Mouse (Mus musculus) left cerebral cortex, postnatal 25 days (tissue): Measurements from ENCODE around the gene Nup210. TPM values are rescaled to one million over a fixed set of nuclear protein-coding genes. Genes with fewer than 3 reads are reported as not detected.
"Not testable (repeated sequence)": the region's sequence is repeated elsewhere in the genome, so short reads cannot be mapped to it uniquely, and the experiment has no call there.

Experiments
- DNase-seq, 2 experiments: peaks; one replicate each; pipeline ENCODE4 v3.0.0; 2022; ENCODE audit warnings: low spot score in 2 of 2, mixed read lengths in 1 of 2
- intact Hi-C: fragments of 180-260 bp; cut with DNase I; formaldehyde crosslinking; loops from one replicate; pipeline ENCODE4 v1.15.1; 2025
- total RNA-seq, 2 experiments: library from RNA; stranded (reverse); gene quantifications; 2 replicates each; pipeline ENCODE4 v1.2.3; 2021

Nup210 gene
- total RNA-seq, 2 experiments from 2014 or later: 26.5 to 28.9 TPM

DNA sequence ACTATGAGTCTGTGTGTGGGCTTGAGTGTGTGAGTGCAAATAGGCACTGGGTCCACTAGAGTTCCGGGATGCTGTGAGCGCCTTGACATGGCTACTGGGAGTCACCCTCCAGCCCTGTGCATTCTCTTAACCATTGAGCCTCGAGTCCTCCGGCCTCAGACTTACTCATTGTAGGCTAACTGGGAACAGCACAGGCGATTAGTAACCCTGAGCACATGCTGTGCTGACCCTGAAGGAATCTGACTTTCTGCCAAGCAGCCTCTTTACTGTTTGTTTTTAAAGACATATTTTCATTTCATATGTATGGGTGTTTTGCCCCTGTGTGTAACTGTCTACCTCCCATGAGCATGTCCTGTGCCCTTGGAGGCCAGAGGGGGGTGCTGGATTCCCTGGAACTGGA lies 28.9 kb upstream of the Nup210 start:
- intact Hi-C loops: no loop called here
- no peak for DNase-seq

DNA sequence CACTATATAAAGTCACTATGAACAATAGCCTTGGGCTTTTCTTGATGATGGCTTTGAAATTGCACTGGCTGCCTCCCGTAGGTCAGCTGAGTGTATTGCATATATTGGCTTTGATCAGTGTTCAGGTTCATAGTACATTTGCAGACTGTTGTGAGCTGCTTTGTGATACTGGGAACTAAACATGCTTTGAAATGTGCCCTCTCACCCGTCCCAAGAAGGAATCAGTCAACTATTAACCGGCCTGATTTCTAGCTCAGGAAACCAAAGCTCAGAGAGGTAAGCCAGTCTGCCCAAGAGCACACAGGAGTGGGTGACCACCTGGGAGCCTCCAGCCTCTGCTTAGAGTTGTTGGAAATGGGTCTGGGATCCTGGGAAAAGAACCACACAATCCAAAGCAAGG lies 28.4 kb upstream of the Nup210 start:
- intact Hi-C loops: no loop called here

DNA sequence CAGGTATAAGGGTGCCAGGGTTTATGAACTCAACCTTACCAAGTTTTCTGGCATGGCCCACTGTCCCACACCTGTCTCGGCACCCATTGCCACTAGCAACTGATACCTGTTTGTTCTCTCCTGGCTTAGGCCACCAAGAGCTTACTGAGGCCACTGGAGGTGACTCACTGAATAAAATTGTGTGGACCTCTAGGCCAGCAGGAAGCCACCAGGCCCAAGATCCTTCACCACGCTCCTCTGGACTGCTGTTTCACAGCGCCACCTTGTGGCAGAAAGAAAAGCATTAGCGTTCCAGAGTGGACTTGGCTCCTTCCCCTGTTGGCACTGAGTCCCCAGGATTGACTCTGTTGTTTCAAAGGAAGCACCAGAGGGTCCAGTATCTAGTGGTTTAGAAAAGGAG lies 23.2 kb upstream of the Nup210 start:
- intact Hi-C loops: loop anchor here (1.0 to 2.0 kb wide), 2 partner anchors 80 to 321 kb away; no protein-coding TSS in a partner anchor
- DNase-seq: peak; percentile 70 to 79

More for the DNA sequence above, 28.4 kb upstream of the Nup210 start:
- no peak for DNase-seq

DNA sequence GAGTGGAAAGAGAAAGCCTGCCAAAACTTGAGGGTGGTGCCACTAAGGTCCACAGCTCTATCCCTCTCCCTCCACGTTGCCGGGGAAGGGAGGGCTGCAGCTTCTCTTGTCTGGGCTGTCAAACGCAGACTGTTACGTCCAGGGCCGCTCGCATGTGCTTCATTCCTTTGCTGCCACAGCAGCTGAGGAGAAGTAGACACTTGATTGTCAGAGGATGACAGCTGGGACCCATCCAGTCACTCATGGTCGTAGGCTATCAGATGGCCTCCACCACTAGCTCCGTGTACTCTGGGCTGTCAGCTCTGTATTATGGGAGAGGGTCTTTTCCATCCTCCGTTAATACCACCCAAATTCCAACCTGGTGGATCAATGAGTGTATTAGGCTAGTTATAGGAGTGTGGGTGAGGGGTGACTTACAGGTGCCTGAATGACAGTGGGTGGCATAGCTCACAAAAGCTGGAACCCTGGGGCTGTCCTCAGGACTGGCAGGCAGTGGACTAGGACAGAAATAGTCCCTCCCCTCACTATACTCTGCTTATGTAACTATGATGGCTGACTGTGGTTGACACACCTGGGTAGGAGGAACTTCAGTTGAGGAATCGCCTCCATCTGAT lies 20.8 kb upstream of the Nup210 start:
- DNase-seq: no peak
- intact Hi-C loops: no loop called here

DNA sequence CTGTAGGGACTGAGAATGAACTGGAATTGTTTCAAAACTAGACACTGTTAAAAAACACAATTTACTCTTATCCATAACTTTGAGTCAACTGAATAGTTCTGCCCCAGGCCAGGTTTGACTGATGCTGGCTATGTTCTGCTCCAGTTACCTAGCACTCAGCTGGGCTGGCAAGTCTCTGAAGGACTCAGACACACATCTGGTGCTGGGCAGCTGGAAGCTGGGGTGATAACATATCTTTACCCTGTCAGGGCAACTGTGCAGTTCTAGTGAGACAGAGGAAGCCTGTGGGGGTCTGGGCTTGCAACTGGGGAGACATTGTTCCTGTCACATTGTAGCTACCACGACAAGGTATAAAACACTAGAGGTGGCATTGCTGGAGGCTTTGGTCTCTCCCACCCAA lies 14.2 kb upstream of the Nup210 start:
- intact Hi-C loops: no loop called here
- DNase-seq: no peak

DNA sequence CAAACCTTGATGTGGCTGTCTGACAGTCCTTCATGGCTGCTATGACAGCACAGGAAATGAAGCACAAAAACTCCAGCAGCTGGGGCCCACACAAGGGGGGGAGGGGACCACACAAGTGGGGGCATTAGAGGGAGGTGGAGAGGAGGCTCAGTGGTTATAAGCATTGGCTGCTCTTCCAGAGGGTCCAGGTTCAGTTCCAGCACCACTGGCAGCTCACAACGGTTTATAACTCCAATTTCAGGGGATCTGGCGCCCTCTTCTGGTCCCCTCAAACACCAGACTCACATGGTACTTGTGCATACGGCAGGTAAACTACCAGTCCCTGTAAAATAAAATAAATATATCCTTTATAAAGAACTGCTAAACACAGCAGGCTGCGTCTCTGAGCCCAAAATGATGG lies 12.4 kb upstream of the Nup210 start:
- no peak for DNase-seq
- intact Hi-C loops: no loop called here

DNA sequence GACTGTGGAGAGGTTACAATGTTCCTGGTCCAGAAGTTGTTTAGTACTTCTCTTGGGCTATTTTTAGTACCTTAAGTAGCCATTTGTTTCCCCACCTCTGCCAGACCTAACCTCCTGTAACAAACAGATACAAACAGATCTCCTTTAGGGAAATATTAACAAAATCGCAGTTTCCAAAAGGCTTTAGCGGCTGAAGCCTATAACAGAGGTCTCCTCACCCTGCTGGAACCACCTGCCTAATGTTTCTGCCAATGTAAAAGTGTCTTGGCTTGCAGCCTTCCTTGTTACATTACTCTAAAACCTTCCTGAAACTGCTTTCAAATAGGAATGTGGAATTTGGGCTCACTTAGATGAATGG lies 8.6 kb upstream of the Nup210 start:
- intact Hi-C loops: no loop called here
- DNase-seq: no peak

DNA sequence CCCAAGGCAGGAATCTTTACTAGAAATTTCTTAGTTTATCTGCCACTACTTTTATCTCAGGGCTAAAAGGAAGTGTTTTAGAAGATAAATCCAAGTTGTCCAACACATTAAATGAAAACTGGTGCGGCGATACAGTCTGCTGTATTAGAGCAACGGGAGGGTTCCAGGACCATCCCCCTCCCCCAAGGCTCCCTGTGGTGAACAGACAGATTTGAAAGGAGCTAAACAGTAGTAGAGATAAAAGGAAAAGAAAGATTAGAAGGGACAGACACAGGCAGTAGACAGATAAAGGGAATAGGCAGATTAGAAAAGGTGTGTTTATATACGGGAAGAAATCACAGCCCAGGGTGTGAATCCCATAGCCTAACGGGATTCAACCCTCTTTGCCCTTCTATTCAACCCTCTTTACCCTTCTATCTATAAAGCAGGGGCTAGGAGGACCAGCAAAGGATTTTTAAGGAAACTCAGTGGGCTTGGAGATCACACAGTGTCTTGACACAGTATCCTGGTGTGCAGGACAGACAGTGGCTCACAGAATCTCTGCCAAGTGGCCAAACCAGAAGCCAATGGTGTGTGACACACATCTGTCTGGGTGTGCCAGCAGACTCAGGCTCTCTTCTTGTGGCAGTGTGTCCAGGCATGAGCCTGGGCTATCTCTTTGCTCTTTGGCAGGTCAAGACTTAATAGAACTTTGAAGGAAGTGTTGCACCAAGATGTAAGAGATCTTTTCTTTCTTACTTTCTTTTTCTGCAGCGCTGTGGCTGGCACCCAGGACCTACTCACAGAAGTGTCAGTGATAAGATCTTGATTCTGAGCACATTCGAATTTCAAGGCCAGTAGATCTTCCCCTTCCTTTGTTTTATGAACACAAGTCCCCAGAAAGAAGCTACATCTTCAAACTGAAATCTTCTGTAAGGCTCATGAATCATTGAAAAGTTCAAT lies 7.9 kb upstream of the Nup210 start:
- intact Hi-C loops: no loop called here
- no peak for DNase-seq

DNA sequence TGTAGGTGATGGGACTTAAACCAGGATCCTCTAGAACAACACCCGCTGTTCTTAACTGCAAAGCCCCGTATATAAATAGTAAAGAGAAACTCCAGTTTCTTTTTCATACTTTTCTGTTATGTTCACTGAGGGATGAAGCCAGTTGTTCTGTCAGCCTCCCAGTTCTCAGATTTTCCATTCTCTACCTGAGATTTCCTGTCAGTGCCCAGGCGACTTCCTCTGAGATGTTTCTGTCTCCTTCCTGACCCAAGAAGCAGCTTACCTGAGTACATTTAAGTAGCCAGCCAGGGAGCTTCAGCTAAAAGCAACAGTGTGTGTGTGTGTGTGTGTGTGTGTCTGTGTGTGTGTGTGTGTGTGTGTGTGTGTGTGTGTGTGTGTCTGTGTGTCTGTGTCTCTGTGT lies 6.8 kb upstream of the Nup210 start:
- no peak for DNase-seq
- intact Hi-C loops: no loop called here

DNA sequence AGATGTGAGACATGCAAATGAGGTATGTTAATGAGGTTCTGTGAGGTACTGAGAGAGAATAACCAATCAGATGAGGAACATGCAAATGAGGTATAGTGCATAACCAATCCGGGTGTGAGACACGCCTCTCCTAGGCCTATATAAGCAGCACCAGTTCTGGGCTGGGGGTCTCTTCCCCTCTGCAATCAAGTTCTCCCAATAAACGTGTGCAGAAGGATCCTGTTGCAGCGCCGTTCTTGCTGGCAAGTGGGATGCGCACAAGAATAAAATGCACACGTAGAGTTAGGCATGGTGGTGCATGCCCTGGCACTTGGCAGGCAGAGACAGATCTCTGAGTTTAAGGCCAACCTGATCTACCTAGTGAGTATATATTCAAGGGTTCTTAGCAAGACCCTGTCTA lies 4.5 kb upstream of the Nup210 start:
- DNase-seq, intact Hi-C loops: not testable (repeated sequence)

DNA sequence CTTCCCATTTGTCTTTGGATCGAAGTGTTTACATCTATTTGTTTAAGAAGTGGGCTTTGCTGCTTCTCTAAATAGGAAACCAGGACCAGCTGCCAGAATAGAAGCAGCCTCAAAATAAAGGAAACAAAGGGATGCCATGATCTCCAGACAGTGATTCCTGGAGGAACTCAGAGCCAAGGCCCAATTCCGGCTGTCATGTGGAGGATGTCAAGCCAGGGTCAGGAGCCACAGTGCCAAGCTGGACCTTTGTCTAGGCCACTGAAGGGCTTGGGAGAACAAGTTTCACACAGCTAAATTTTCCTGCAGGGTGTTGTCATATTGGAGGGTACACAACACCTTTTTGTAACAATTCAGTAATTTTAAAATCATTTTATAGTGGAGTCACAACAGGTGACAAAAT lies 3.6 kb upstream of the Nup210 start:
- DNase-seq: no peak
- intact Hi-C loops: no loop called here

DNA sequence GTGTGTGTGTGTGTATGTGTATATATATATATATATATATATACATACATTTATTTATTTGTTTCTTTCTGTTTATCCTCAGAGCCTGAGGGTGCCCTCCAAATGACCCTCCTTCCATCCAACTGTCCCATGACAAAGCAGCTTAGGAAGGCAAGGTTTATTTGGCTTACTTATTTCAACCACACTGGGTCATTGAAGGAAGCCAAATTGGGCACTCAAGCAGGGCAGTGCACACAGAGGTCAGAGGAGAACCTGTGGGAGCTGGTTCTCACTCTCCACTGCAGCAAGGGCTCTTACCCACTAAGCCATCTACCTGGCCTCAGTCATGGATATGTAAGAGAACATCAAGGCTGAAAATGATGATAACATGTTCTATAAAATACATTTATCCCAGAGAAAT lies 1.9 kb upstream of the Nup210 start:
- no peak for DNase-seq
- intact Hi-C loops: loop anchor here (5.0 to 10.0 kb wide), 2 partner anchors 126 to 514 kb away; partner anchors contain the start of gene Slc41a3

DNA sequence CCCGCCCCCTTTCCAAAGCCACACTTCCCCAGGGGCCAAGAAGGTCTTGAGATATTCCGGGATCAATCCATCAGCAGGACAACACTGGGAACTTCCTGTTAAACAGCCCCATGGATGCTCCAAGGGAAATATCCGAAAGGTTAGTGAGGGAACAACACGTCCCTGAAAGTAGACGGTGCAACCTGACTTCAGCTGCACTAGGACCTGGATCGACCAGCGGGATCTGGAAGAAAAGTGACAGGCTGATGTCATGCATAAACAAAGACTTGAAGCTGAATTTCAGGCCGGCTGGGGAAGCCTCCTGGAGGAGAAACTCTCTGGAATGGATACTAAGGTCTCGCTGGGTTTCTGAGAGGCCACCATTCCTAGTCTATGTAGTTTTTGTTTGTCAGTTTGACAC lies 520 bp upstream of the Nup210 start:
- no peak for DNase-seq
- intact Hi-C loops: loop anchor here (5.0 to 10.0 kb wide), 2 partner anchors 125 to 512 kb away; partner anchors contain the start of gene Slc41a3

DNA sequence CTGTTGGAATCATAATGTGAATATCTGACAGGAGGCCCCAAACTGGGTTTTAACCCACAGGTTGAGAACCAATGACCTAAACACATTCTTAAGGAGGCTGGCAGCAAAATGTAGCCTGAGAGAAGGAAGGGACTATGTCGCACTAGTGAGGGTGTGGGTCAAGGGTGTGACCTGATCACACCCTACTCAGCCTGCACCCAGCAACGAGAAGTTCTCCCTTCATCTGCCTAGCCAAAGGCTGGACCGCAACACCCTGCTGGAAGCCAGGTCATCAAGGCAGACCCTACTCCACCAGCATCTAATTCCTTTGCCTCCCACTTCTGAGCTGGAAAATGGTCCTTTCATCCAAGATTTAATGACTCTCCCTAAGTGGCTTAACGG lies 776 bp downstream of the Nup210 start:
- intact Hi-C loops: loop anchor here (1.0 to 10.0 kb wide), 3 partner anchors 40 to 511 kb away; partner anchors contain the start of gene Slc41a3
- DNase-seq: no peak

DNA sequence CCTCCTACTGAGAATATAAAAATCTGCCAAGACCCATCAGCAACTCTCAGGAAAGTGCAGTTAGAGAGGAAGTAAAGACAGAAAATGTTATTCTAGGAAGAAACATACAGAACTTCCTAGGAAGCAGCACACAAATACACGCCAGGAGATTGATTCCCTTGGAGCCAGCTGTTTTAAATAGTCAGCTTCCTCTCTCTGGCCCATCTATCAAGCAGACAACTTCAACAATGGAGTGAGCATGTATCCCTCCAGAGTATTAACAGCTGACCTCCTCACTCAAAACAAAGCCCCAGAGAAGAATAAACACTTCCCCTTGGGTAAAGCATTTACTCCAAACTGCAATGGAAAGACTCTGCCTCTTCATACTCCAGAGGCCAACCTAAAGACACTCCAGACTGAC lies 1.5 kb downstream of the Nup210 start:
- DNase-seq: no peak
- intact Hi-C loops: loop anchor here (5.0 to 10.0 kb wide), 2 partner anchors 123 to 510 kb away; partner anchors contain the start of gene Slc41a3

DNA sequence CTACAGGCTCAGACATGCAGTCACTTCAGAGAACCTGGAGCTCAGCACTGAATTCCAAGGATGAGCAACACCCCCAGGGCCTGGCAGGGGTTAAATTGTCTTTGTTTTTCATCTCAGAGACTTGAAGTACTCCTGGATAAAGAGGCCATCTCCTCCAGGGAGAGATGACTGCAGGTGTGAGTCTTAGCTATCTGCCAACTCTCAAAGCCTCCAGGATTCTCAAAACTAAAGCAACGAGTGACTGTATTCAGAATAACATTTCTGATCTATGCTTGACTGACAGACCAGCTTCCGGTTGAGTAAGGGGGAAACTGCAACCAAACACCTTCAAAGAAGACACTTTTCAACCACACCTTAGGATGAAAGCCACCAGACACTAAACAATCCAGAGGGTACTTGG lies 1.9 kb downstream of the Nup210 start:
- no peak for DNase-seq
- intact Hi-C loops: loop anchor here (5.0 to 10.0 kb wide), 2 partner anchors 122 to 510 kb away; partner anchors contain the start of gene Slc41a3

DNA sequence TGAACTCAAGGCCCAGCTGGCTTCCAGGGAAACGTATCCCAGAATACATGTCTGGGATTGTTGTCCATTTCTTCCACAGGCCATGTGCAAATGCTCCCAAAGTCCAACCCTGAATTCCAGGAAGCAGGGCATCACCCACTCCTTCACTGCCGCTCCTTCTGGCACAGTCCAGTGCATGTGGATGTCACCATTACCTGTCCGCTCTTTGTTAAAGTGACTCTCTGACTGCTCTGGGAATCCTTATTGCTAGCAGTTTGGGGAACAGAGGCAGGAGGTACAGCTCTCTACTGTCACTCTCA lies 4.7 kb downstream of the Nup210 start:
- intact Hi-C loops: loop anchor here (10.0 kb wide), 1 partner anchor 507 kb away; the partner anchor contains the start of gene Slc41a3
- no peak for DNase-seq

DNA sequence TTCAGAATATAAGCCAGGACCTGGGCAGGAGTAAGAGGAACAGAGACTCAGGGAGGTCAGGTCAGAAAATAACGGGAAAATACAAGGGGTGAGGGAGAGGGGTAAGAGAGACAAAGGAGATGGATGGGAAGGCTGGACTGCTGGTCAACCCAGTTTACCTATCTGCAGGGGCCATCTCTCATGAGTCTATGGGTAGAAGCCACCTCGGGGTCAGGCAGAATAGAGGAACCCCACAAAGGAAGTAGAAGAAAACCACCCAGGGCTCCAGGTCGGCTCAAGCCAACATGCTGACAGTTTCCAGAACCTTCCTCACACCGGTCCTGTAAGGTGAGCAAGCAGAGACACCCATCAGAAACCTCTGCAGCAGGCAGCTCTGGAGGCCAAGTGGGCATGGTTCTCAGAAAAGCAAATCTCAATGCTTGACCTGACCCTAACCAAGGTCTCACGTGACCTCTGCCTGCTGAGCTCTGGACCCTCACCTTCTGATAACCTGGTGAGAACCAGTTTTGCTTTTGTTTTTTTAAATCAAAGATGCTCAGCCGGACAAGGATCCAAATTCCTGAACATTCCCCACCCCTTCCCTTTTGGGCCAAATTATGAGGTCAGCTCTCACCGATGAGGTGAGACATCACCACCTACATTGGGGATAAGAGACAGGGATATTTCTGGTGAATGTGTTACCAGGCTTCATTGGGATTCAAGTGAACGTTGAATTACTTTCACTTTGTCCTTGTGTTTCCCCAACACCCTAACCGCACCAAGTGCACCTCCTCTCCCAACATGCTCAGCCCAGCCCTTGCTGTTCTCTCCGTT lies 5.3 kb downstream of the Nup210 start:
- intact Hi-C loops: loop anchor here (10.0 kb wide), 1 partner anchor 507 kb away; the partner anchor contains the start of gene Slc41a3
- DNase-seq: no peak

DNA sequence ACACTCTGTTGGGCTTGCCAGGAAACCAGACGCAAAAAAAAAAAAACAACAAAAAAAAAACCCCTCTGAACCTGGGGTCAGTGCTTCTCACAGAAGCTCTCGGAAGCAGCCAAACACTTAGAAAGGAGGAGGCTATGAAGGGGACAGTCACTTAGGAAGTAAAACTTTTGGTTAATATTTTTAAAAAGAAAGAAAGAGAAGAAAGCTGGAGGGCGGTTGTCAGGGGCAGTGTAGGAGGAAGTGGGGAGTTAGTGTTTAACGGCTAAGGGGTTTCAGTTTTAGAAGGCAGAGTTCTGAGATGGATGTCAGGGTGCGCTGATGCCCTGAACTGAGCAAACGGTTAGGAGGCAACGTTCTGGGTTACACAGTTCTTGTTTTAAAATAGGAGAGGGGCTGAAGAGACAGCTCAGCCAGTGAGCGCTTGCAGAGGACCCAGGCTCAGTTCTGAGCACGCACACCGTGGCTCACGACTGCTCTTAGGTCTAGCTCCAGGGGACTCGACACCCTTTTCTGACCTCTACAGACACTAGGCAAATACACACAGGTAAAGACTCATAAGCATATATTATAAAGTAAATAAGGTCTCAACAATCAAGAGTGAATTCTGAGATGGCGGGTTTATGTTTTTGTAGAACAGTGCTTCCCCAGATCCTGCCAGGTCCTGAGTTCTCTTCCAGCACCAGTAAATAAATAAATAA lies 6.2 kb downstream of the Nup210 start:
- DNase-seq: no peak
- intact Hi-C loops: loop anchor here (10.0 kb wide), 1 partner anchor 506 kb away; the partner anchor contains the start of gene Slc41a3
